Mouse (Mus musculus): ENCODE data around the gene Olfr303. TPM values are rescaled to one million over a fixed set of nuclear protein-coding genes. Genes with fewer than 3 reads are reported as not detected.

Olfr303 gene
- polyA plus RNA-seq, 1 experiment from 2014 or later, result not detected

Other genes with a start within 250 kb of the Olfr303 start
- not detected in 2 replicates for gene Vmn2r75, start 226.0 kb downstream of the Olfr303 start, polyA plus RNA-seq (2014; fragmentation: Nextera tagmentation; extraction: Ambion mirVana)
- not detected in 2 replicates for gene Vmn2r76, start 151.5 kb downstream of the Olfr303 start, polyA plus RNA-seq (2014; fragmentation: Nextera tagmentation; extraction: Ambion mirVana)
- not detected in 2 replicates for gene Olfr310, start 120.6 kb downstream of the Olfr303 start, polyA plus RNA-seq (2014; fragmentation: Nextera tagmentation; extraction: Ambion mirVana)
- gene Olfr309, start 84.1 kb downstream of the Olfr303 start, polyA plus RNA-seq (2014; fragmentation: Nextera tagmentation; extraction: Ambion mirVana), result not detected in 2 replicates
- gene Olfr308, start 72.2 kb downstream of the Olfr303 start, polyA plus RNA-seq (2014; fragmentation: Nextera tagmentation; extraction: Ambion mirVana), result not detected in 2 replicates
- gene Olfr307, start 60.2 kb downstream of the Olfr303 start, polyA plus RNA-seq (2014; fragmentation: Nextera tagmentation; extraction: Ambion mirVana), result not detected in 2 replicates
- gene Olfr305, start 30.9 kb downstream of the Olfr303 start, polyA plus RNA-seq (2014; fragmentation: Nextera tagmentation; extraction: Ambion mirVana), result not detected in 2 replicates
- gene Olfr304, start 11.1 kb downstream of the Olfr303 start, polyA plus RNA-seq (2014; fragmentation: Nextera tagmentation; extraction: Ambion mirVana), result not detected in 2 replicates
- gene Olfr301, start 6.1 kb upstream of the Olfr303 start, polyA plus RNA-seq (2014; fragmentation: Nextera tagmentation; extraction: Ambion mirVana), result not detected in 2 replicates
- not detected in 2 replicates for gene Olfr299, start 62.1 kb upstream of the Olfr303 start, polyA plus RNA-seq (2014; fragmentation: Nextera tagmentation; extraction: Ambion mirVana)
- gene Olfr298, start 94.7 kb upstream of the Olfr303 start, polyA plus RNA-seq (2014; fragmentation: Nextera tagmentation; extraction: Ambion mirVana), result not detected in 2 replicates
- not detected in 2 replicates for gene Olfr297, start 122.2 kb upstream of the Olfr303 start, polyA plus RNA-seq (2014; fragmentation: Nextera tagmentation; extraction: Ambion mirVana)
- gene Olfr295, start 186.1 kb upstream of the Olfr303 start, polyA plus RNA-seq (2014; fragmentation: Nextera tagmentation; extraction: Ambion mirVana), result not detected in 2 replicates
- gene Olfr294, start 218.9 kb upstream of the Olfr303 start, polyA plus RNA-seq (2014; fragmentation: Nextera tagmentation; extraction: Ambion mirVana), result not detected in 2 replicates

All from kidney, embryonic 14.5 days (tissue).